Mouse (Mus musculus): Measurements from ENCODE around the gene Tmem45b.
A peak's percentile ranks its signal among the peaks of the same experiment; 100 is the strongest.
"Not testable (repeated sequence)": the region's sequence is repeated elsewhere in the genome, so short reads cannot be mapped to it uniquely, and the experiment has no call there.

The Tmem45b gene

DNA sequence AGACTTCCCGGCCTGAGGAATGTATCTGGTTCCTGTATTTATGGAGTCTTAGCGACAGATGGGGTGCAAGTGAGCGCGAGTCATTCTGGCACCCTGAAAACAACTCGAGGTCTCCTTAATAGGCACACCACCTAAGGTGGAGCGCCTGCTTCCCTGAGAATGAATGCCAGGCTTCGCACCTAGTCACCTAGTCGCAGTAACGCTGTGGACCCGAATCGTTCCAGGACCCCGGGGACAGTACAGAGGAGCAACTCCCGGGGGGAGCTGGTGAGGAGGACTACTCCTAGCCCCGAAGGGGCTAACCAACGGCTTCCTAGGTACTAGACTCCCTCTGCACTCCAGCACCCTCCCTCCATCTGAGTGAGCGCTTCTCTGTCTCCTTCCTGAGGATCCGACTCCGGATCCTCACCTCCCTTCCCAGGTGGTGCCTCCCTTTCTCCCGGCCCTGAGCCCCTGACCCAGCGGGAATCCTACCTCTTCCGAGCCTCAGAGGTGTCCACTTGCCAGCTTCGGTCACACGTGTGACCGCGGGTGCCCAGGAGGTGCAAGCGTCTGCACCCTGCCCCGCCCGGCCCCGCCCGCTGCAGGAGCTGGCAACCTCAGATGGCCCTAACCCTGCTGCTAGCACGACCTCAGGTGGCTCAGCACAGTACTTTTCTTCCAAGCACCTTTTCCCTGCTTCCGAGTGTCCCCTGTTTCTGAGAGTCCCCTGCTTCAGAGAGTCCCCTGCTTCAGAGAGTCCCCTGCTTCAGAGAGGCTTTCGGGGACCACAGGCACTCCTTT, at the start of gene Tmem45b:
Gene Tmem45b (minus strand): TSS at position 771 of the 783 bp plus-strand sequence.
- DNase-seq (ENCODE audit: low read depth, low spot score) = no peak

DNA sequence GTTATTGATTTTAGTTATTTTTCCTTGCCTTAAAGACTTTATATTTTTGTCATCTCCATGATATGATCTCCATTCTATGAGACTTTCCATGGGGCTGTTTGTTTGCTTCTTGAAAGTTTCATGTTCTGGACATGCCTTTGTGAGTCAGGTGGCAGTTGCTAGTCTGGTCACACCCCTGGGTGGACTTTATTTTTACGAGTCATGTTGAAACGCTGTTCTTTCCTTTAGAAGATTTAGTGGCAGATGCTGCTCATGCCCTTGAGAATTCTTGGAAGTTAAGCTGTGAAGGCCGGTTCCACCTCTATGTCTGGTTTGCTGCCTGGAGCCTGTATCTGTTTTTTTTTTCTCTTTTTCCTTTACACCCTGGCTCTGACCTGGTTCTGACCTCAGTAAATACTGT, 43.9 kb upstream of the Tmem45b start:
- DNase-seq (ENCODE audit: low read depth, low spot score) = no peak

DNA sequence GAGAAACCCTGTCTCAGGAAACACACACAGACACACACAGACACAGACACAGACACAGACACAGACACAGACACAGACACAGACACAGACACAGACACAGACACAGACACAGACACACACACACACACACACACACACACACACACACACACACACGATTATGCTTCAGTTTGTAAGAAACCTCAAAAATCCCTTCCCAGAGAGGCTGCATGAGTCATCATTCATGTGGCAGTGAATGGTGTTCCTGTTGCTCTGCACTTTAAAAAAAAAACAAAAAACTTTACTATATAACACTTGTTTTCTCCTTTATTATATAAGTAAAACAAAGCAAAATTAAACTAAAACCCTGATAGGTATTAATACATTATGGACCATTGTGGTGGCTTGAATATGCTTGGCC, 37.0 kb upstream of the Tmem45b start:
- DNase-seq (ENCODE audit: low read depth, low spot score) = not testable (repeated sequence)

DNA sequence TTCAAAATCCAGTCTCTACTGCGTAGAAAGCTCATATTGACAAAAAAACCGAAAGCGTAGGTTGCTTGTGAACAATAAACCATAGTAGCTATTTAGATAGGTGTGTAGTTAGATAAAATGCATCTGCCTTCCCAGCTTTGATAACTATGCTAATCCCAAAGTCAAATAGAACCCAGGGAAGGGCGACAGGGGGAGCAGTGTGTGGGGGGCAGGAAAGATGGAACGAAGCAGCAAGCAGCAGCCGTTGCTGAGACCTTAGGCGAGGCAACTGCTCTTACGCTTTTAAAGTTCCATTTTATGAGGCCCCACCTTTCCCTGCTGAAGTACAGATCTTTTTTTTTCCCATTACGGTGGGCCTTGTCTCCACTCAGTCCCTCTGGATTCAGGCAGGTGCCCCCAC, 1.1 kb downstream of the Tmem45b start:
- DNase-seq (ENCODE audit: low read depth, low spot score) = no peak

DNA sequence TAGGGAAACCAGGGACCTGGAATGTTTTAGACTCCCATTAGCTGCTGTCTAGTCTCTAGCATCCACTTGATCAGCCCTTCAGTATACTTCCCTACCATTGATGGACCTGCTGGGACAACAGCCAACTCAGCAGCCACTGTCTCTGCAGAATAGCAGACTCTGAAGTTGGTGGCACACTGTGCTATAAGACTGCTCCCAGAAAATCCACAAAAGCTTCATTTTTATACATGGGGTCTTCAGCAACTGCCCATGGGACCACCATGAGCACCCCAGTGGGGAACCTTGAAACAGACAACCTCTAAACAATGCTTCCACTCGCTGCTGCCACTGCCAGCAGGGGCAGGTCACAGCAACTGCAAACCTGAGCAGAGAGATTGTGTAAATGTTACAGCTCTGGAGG, 9.9 kb downstream of the Tmem45b start:
- DNase-seq (ENCODE audit: low read depth, low spot score) = no peak

- no peak for DNase-seq (ENCODE audit: low read depth, low spot score)
Observed at GRCm38 (mm10) chr9:31452166-31452565, 12.1 kb downstream of the Tmem45b start.

DNA sequence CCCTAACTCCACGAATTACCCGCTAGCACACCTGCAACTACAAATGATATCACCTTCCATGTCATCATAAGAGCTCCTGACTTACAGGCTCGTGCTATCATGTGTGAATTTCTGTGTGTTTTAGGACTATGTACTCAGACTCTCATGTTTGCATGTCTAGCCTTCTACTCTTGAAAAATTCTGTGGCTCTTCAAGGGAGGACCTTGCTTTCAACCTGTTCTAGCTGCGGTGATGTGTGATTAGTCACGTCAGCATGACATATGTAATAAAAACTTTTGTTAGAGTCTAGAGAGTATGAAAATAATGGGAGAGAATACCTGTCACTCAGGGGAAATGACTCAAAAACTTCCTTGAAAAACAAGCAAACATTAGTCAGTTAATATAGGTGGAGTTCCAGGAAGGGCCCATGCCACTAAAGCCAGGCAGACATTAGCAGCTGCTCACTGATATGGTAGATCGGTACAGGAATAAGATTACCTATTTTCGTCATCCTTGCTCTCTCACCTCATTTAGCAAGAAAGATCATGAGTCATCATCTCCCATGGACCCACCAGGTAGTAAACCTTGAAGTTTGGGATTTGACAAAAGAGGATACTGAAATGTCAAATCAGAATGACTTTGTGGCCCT, 15.0 kb downstream of the Tmem45b start:
- peak; percentile 44 for DNase-seq (ENCODE audit: low read depth, low spot score)

- DNase-seq (ENCODE audit: low read depth, low spot score) = no peak
Observed at GRCm38 (mm10) chr9:31444236-31444635, 20.0 kb downstream of the Tmem45b start.

- no peak for DNase-seq (ENCODE audit: low read depth, low spot score)
Observed at GRCm38 (mm10) chr9:31441487-31441886, 22.8 kb downstream of the Tmem45b start.

GRCm38 (mm10) chr9:31440366-31440765, 23.9 kb downstream of the Tmem45b start:
- peak; percentile 49 for DNase-seq (ENCODE audit: low read depth, low spot score)

GRCm38 (mm10) chr9:31439341-31439740, 24.9 kb downstream of the Tmem45b start:
- peak; percentile 78 for DNase-seq (ENCODE audit: low read depth, low spot score)

DNA sequence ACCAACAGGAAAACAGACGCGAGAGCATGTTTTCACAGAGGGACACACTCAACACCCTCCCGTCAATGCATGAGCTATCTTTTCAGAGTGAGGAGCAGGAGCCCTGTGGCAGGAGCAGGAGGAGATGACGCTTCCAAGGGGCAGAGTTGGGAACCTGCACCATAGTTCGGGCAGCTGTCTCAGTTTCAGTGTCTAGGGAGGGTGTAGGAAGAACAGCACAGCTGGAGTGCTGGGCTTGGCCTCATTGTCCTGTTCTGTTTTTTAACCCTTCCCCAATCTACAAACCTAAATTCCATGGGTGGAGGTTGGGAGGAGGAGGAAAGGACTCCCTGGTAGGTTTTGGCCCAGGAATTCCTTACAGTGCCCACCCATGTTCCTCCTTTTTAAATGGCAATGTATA, 25.4 kb downstream of the Tmem45b start:
- peak; percentile 88 for DNase-seq (ENCODE audit: low read depth, low spot score)

GRCm38 (mm10) chr9:31437861-31438260, 26.4 kb downstream of the Tmem45b start:
- DNase-seq (ENCODE audit: low read depth, low spot score) = peak; percentile 68

- peak; percentile 40 for DNase-seq (ENCODE audit: low read depth, low spot score)
Observed at GRCm38 (mm10) chr9:31435415-31435814, 28.8 kb downstream of the Tmem45b start.

GRCm38 (mm10) chr9:31433431-31433830, 30.8 kb downstream of the Tmem45b start:
- no peak for DNase-seq (ENCODE audit: low read depth, low spot score)

- no peak for DNase-seq (ENCODE audit: low read depth, low spot score)
Observed at GRCm38 (mm10) chr9:31432336-31432975, 31.8 kb downstream of the Tmem45b start.

GRCm38 (mm10) chr9:31431751-31432150, 32.5 kb downstream of the Tmem45b start:
- peak; percentile 75 for DNase-seq (ENCODE audit: low read depth, low spot score)

DNA sequence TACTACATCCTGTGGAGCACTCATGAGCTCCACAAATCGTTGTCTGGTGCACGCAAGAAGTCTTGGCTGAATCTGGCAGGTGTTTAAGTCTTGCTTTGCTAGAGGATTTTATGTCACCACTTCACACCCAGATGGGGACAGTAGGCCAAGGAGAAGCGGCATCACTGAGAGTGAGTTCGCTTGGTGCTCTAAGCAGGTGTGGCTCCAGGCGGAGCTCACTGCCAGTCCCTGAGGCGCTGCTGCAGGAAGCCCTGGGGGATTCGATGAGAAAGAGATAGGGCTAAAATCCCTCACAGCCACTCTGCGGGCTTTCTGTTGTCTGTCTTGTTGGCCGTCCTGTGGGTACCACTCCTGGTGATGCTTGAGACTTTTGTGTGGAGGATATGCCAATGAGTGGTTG, 34.3 kb downstream of the Tmem45b start:
- DNase-seq (ENCODE audit: low read depth, low spot score) = no peak

GRCm38 (mm10) chr9:31428971-31429370, 35.3 kb downstream of the Tmem45b start:
- DNase-seq (ENCODE audit: low read depth, low spot score) = no peak

GRCm38 (mm10) chr9:31422143-31422542, 42.1 kb downstream of the Tmem45b start:
- DNase-seq (ENCODE audit: low read depth, low spot score) = no peak

- no peak for DNase-seq (ENCODE audit: low read depth, low spot score)
Observed at GRCm38 (mm10) chr9:31418821-31419220, 45.4 kb downstream of the Tmem45b start.

GRCm38 (mm10) chr9:31412165-31412564, 52.1 kb downstream of the Tmem45b start:
- DNase-seq (ENCODE audit: low read depth, low spot score) = no peak

DNA sequence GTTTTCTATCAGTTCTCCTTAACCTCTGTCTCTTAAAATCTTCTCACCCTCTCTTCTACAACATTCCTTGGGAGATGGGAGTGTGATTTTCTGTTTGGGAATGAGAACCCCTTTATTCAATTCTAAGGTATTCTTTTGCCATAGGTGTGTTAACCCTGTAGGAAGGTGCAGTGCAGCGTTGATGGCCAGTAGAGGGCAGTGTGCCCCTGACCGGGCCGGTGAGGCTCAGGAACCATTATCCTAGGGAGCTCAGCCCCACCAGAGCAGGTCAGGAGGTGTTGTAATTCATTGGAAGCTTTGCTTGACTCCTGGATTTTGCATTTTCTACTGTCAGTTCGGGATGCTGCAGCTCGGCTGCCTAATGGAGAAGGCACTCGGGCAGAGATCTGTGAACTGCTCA, 59.0 kb downstream of the Tmem45b start:
- DNase-seq (ENCODE audit: low read depth, low spot score) = peak; percentile 75
